Mouse (Mus musculus): Measurements from ENCODE around the gene Zfp385c.

The Zfp385c gene

DNA sequence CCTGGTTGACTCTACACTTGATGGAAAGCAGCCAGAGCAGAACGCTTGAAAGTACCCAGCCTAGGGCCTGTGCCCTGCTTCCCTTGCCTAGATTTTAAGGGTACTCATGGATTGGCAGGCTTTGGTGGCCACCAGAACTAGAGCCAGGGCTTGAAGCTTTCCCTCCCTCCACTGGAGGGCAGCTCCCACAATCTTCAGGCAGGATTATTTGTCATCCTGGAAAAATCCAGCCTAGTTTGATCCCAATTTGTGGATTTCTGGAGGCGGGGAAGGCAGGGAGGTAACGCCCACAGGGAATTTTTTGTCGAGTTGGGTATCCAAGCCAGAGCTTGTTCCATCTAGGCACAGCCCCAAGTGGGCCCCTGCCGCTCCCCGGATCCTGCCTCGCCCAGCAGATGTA lies 1.9 kb downstream of the Zfp385c start:
- peak; percentile 56 for DNase-seq (ENCODE audit: low read depth, low spot score)

- DNase-seq (ENCODE audit: low read depth, low spot score): no peak
These were observed 3.8 kb downstream of the Zfp385c start for GRCm38 (mm10) chr11:100688443-100688842.

DNA sequence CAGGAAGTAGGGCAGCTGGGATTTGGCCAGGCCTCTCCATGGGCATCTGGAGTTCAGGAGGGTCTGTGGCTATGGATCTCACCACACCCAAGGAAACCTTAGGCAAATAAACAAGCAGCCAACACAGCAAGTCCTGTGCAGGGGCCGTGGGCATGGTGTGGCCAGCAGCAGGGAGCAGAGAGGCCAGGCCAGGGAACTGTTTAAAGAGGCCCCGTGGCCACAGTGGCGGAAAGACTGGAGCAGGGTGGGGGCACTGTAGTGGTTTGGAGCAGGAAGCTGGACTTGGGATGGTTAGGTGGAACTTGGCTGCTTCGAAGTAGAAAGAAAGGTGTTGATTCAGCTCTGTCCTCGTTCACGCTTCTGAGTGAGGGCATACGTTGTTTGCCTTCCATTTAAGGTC lies 5.0 kb downstream of the Zfp385c start:
- no peak for DNase-seq (ENCODE audit: low read depth, low spot score)

DNA sequence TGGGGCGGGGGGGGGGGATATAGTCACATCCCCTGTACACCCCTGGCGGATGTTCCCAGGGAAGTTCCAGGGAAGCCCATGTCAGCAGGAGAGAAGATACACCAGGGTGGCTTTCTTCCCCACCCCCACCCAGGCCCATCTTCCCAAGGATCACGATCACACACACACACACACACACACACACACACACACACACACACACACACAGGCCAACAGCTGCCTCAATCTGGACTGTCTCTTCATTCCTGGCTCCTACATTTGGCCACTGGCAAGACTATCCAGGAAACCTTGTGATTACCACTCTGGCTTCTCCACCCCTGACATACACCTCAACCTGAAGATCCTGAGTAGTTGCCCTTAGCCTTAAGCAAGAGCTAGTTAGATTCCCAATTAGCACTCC lies 6.9 kb downstream of the Zfp385c start:
- DNase-seq (ENCODE audit: low read depth, low spot score): no peak

- no peak for DNase-seq (ENCODE audit: low read depth, low spot score)
These were observed 8.2 kb downstream of the Zfp385c start for GRCm38 (mm10) chr11:100684084-100684483.

- DNase-seq (ENCODE audit: low read depth, low spot score): no peak
These were observed 9.7 kb downstream of the Zfp385c start for GRCm38 (mm10) chr11:100682526-100682925.

DNA sequence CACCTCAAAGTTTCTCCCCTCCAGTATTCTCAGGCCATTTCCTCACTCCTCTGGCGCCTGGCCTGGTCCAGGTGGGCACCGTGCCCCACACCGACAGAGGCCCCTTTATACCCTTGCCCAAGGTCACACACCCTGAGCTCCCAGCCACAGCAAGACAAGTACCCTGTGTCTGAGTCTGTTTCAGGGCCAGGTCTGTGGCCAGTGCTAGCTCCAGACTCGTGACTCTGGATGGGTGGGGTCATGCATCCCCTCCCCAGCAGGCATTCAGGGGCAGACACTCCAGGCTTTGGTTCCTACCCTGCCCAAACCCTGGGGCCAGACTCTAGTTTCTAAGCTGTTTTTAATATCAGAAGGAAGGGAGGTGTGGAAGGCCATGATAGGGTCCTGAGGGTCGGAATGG lies 10.4 kb downstream of the Zfp385c start:
- DNase-seq (ENCODE audit: low read depth, low spot score): no peak

DNA sequence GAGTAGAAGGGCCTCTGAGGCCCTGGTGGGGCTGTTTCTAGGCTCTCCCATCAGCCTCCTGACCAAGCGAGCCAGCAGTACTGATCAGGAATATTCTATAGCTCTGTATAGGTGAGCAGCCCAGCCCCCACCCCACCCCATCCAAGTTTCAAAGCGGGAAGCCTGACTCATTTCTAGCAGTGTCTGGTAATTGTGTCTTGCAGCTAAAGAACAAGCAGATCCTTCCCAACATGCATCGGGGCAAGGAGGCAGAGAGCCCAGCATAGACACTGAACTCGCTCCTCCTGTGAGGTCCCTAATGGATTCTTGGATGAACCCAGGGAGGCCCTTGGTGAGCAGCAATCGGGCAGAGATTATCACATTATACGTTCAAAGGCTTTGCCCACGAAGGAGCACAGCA lies 14.4 kb downstream of the Zfp385c start:
- no peak for DNase-seq (ENCODE audit: low read depth, low spot score)

GRCm38 (mm10) chr11:100673169-100673568 lies 19.1 kb downstream of the Zfp385c start:
- no peak for DNase-seq (ENCODE audit: low read depth, low spot score)

GRCm38 (mm10) chr11:100671956-100672355 lies 20.3 kb downstream of the Zfp385c start:
- DNase-seq (ENCODE audit: low read depth, low spot score): no peak

DNA sequence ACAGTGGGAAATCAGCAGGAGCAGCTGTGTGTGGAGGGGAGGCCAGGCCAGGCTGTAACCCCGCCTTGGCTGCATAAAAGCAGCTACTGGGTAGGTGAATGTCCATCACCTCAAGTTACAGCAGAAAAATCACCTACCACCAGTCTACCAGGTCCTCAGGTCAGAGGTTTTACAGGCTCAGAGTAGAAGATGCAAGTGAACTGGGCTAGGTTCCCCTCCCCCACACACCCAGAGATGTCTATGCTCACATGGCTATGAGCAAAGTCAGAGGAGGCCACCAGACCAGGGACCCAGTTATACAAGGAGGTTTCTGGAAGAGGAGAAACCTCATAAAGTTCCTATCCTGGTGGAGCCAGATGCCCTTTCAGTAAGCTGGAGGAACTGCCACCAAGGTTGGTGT lies 21.2 kb downstream of the Zfp385c start:
- no peak for DNase-seq (ENCODE audit: low read depth, low spot score)

- no peak for DNase-seq (ENCODE audit: low read depth, low spot score)
These were observed 32.4 kb downstream of the Zfp385c start for GRCm38 (mm10) chr11:100659806-100660205.

GRCm38 (mm10) chr11:100656458-100656857 lies 35.8 kb downstream of the Zfp385c start:
- no peak for DNase-seq (ENCODE audit: low read depth, low spot score)

GRCm38 (mm10) chr11:100655589-100655988 lies 36.7 kb downstream of the Zfp385c start:
- DNase-seq (ENCODE audit: low read depth, low spot score): peak; percentile 15

- DNase-seq (ENCODE audit: low read depth, low spot score): peak; percentile 32
These were observed 40.5 kb downstream of the Zfp385c start for GRCm38 (mm10) chr11:100651748-100652147.

GRCm38 (mm10) chr11:100651205-100651604 lies 41.0 kb downstream of the Zfp385c start:
- no peak for DNase-seq (ENCODE audit: low read depth, low spot score)

- DNase-seq (ENCODE audit: low read depth, low spot score): no peak
These were observed 43.9 kb downstream of the Zfp385c start for GRCm38 (mm10) chr11:100648405-100648804.

DNA sequence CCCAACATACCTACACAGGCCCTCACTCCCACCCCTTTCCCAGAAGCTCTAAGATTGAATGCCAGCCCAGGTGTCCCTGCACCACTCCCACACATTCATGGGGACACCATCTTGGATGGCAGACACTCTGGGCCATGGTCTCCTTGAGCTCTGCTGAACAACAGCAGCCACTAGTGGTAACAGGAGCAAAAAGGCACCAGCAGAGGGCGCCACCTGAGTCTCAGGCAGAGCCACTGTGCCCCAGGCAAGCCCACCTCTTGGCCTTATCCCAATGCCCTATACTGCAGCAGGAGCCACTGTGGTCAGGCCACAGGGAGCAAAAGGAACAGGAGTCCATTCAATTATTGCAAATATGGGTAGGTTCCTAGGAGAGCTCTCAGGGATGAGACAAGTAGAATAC lies 46.0 kb downstream of the Zfp385c start:
- peak; percentile 58 for DNase-seq (ENCODE audit: low read depth, low spot score)

DNA sequence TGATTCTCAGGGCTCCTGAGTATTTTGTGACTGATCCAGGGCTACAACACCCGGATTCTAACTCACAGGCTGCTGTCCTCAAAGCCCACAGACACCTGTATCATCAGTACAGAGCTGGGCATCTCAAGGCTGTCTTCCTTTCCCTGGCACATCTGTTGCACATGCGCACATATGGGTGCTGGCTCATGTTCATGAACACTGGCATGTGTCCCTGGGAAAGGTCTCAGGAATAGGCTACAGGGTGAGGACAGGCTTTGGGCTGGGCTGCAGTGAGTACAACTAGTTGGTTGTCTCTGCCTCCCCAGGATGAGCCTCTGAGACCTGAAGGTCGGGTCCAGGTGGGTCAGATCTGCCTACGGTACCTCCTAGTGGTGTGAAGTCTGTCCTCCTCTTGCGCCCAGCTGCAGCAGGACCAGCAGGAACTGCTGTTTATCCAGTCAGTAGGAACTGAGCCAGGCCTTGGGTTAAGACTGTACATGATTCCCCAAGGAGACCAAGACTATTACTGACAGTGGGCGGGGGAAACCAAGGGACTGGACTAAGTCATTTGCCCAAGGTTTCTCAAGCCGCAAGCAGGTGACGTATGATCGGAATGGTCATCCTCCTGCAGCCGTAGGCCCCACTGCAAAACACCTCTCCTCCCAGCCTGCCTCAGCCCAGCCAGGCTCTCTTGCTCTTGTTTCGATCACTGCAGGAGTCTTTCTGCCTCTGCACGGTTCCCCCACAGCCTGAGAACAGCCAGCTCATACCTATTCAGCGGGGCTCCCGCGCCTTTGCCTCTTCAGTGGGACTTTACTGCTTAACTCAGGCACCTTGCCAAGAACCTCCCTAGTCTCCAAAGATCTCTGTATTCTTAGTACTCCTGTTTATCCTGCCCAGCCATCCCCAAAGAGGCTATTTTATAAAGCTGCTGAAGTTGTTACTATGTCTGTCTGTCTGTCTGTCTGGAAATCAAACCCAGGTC lies 48.4 kb downstream of the Zfp385c start:
- DNase-seq (ENCODE audit: low read depth, low spot score): no peak

DNA sequence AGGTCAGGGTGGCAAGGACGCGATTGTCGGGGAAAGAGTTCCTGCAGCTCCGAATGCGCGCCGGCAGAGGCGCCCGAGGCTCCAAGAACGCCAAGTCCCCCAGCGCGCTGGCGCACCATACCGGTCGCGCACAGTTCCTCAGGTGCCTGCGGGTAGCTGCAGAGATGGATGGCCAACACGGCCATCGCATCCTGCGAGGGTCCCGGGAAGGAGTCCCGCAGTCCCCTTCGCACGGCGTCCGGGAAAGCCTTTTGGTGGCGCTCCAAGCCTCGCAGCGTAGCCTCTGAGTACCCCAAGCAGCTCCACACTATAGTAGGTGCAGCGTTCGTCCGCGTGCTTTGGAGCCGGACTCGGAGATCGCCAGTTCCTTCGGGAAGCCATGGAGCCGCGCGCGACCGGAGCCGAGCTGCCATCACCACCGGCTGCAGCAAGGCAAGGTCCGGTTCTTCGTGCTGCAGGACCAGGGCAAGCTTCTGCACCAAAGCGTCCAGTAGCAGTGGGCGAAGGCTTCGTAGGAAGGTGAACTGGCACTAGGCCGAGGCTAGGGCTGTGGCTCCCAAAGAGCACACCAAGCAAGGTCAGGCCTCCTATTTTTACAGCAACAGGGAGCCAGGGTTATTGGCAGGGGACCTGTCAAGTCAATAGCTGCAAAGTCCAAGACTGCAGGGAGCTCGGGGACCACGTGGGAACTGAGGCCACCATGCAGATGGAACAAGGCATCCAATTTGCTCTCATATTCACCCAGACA lies 51.9 kb downstream of the Zfp385c start:
- no peak for DNase-seq (ENCODE audit: low read depth, low spot score)

DNA sequence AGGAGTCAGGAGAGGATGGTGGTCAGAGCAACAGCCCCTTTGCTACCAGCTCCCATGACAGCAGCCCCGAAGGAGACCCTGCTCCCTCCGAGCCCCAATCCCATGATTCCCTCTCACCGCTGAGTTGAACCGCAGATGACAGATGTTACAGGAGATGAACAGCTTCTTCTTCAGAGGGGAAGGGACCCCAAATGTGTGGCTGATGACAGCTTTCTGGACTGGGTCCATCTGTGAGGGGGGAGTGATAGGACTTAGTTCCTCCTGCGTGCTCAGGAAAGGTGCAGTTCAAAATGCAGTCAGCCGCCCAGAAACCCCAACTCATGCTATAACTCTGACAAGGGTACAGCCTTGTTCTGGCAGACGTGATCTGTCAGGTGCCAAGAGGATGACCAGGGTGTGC lies 57.7 kb downstream of the Zfp385c start:
- no peak for DNase-seq (ENCODE audit: low read depth, low spot score)

DNA sequence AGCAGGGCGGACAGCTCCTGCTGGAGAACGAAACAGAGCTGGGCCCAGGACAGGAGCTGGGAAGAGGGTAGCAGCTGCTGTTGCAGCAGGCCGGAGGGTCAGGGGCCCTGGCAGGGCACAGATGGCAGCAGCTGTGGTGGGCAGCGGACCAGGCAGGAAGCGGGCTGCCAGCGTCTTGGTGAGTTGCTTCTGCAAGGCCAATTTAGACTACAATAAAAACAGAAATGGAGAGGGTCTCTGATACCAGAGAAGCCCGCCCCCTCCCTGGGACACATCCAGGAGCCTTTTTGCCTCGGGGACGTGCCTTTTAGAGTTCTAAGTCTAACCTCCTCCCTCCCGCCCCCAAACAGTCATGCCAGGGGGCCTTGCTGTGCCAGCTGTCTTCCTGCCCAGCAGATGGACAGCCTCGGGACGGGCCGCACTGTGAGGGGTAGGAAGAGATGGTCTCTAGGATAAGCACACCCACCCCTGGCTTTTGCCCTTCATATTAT lies 63.3 kb downstream of the Zfp385c start:
- no peak for DNase-seq (ENCODE audit: low read depth, low spot score)

DNA sequence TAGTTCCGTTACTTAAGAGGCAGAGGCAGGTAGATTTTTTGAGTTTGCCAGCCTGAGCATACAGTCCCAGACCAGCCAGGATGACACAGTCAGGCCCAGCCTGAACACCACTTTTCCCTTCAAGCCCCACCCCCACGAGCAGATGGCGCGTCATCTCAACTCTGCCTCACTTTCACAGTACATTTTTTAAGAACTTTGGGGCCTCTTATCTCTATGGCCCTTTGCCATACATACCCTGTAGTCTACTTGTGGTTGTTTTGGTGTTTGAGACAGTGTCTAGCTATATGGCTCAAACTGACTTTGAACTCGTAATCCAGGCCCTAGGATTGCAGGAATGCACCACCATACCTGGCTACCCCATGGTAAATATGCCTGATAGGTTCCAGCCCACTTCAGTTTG lies 64.2 kb downstream of the Zfp385c start:
- DNase-seq (ENCODE audit: low read depth, low spot score): no peak

All from 3T3-L1 (cell line).